Comparison of ENCODE assay signal across 12 mouse cellular contexts in genomic region chr5:22511824-22512223, GRCm38 (mm10). TPM values are rescaled to one million over a fixed set of nuclear protein-coding genes. Genes with fewer than 3 reads are reported as not detected.
A peak's percentile ranks its signal among the peaks of the same experiment; 100 is the strongest.
DNase-seq lines count a peak whose midpoint lies in the region; ATAC-seq and TF ChIP-seq lines count a peak whose summit lies in the region.
"Had no signal": no experiment of that assay in that cellular context is flagged by ENCODE, and none has a peak within 500 bp of the region (broad histone marks: within the 10 kb centered on the region; RNA-seq: fewer than 3 reads in every experiment).

No protein-coding gene starts in this region.

- H3K9me3 ChIP-seq in heart, postnatal 0 days (replicated peaks; ENCODE audit: control insufficient read depth, low read length), result no peaks in the 10 kb centered on the region
- no peaks in the 10 kb centered on the region for H3K9me3 ChIP-seq in neural tube, embryonic 11.5 days (ENCODE audit: control insufficient read depth, low read length)
- no peaks in the 10 kb centered on the region for H3K9me3 ChIP-seq in neural tube, embryonic 15.5 days (replicated peaks)
- H3K9me3 ChIP-seq: embryonic facial prominence, embryonic 15.5 days; kidney, embryonic 15.5 days; limb, embryonic 15.5 days; neural tube, embryonic 12.5 days had no signal

- DNase-seq in heart, postnatal 0 days (ENCODE audit: low spot score), result peak; percentile 44
- no peak for DNase-seq in heart, postnatal 4 days
- peak; percentile 45 for DNase-seq in neural tube, embryonic 11.5 days (ENCODE audit: low spot score)
- DNase-seq in embryo, embryonic 10.5 days (ENCODE audit: low spot score), result peak; percentile 51
- peak; percentile 48 for DNase-seq in telencephalon, adult 2 months (ENCODE audit: low read depth, low spot score)
- no peak for DNase-seq in spleen, postnatal 10 days (ENCODE audit: low spot score in 2 of 2)
- no peak for DNase-seq in B cell, adult 2 months

- no peaks in the 10 kb centered on the region for H3K27me3 ChIP-seq in heart, postnatal 0 days (ENCODE audit: control insufficient read depth, insufficient read depth, low read length)
- no peaks in the 10 kb centered on the region for H3K27me3 ChIP-seq in neural tube, embryonic 11.5 days (ENCODE audit: control insufficient read depth, insufficient read depth, low read length)
- H3K27me3 ChIP-seq in neural tube, embryonic 15.5 days (replicated peaks), result no peaks in the 10 kb centered on the region
- H3K27me3 ChIP-seq: embryonic facial prominence, embryonic 15.5 days; kidney, embryonic 15.5 days; limb, embryonic 15.5 days; neural tube, embryonic 12.5 days had no signal

- TF ChIP-seq EP300 in heart, postnatal 0 days (IDR thresholded peaks at IDR 0.05; ENCODE audit: low read depth), result no peak

- no peak overlapping the region for H3K9ac ChIP-seq in heart, postnatal 0 days (replicated peaks; ENCODE audit: low read depth, low read length)
- H3K9ac ChIP-seq in neural tube, embryonic 11.5 days (ENCODE audit: low read length), result no peak overlapping the region
- H3K9ac ChIP-seq in neural tube, embryonic 15.5 days (replicated peaks), result no peak overlapping the region
- H3K9ac ChIP-seq: embryonic facial prominence, embryonic 15.5 days; kidney, embryonic 15.5 days; limb, embryonic 15.5 days; neural tube, embryonic 12.5 days had no signal

- 61% methylated on average over 8 of the region's 8 CpGs for WGBS in heart, postnatal 0 days
- 82% methylated on average over 8 of the region's 8 CpGs for WGBS in neural tube, embryonic 11.5 days
- 70% methylated on average over 8 of the region's 8 CpGs for WGBS in neural tube, embryonic 15.5 days

- no peak overlapping the region for H3K27ac ChIP-seq in heart, postnatal 0 days (ENCODE audit: low read depth)
- H3K27ac ChIP-seq in neural tube, embryonic 11.5 days (ENCODE audit: low read depth, low read length), result no peak overlapping the region
- H3K27ac ChIP-seq in neural tube, embryonic 15.5 days (replicated peaks), result no peak overlapping the region
- H3K27ac ChIP-seq: embryonic facial prominence, embryonic 15.5 days; kidney, embryonic 15.5 days; limb, embryonic 15.5 days; neural tube, embryonic 12.5 days had no signal

- peak; percentile 61 for TF ChIP-seq CTCF in heart, postnatal 0 days (IDR thresholded peaks at IDR 0.05; ENCODE audit: low read depth)

- H3K4me1 ChIP-seq in heart, postnatal 0 days (ENCODE audit: control insufficient read depth, insufficient read depth), result no peaks in the 10 kb centered on the region
- H3K4me1 ChIP-seq in neural tube, embryonic 11.5 days (ENCODE audit: control insufficient read depth, insufficient read depth, low read length), result no peaks in the 10 kb centered on the region
- H3K4me1 ChIP-seq in neural tube, embryonic 15.5 days, result no peaks in the 10 kb centered on the region
- H3K4me1 ChIP-seq: embryonic facial prominence, embryonic 15.5 days; kidney, embryonic 15.5 days; limb, embryonic 15.5 days; neural tube, embryonic 12.5 days had no signal

- no peak overlapping the region for H3K4me3 ChIP-seq in heart, postnatal 0 days (ENCODE audit: low read depth, low read length)
- H3K4me3 ChIP-seq in neural tube, embryonic 11.5 days (ENCODE audit: low read depth, low read length), result no peak overlapping the region
- no peak overlapping the region for H3K4me3 ChIP-seq in neural tube, embryonic 15.5 days (replicated peaks)
- H3K4me3 ChIP-seq: embryonic facial prominence, embryonic 15.5 days; kidney, embryonic 15.5 days; limb, embryonic 15.5 days; neural tube, embryonic 12.5 days had no signal

- no peak overlapping the region for H3K4me2 ChIP-seq in heart, postnatal 0 days (ENCODE audit: low read depth, low read length)
- H3K4me2 ChIP-seq in neural tube, embryonic 11.5 days (ENCODE audit: low read depth), result no peak overlapping the region
- no peak overlapping the region for H3K4me2 ChIP-seq in neural tube, embryonic 15.5 days
- H3K4me2 ChIP-seq: embryonic facial prominence, embryonic 15.5 days; kidney, embryonic 15.5 days; limb, embryonic 15.5 days; neural tube, embryonic 12.5 days had no signal

- H3K36me3 ChIP-seq in heart, postnatal 0 days (replicated peaks; ENCODE audit: control insufficient read depth, insufficient read depth, low read length), result peaks cover 11% of the 10 kb centered on the region; the same call in 1 of the 2 replicates
- peaks cover 2% of the 10 kb centered on the region; the same call in 1 of the 2 replicates for H3K36me3 ChIP-seq in neural tube, embryonic 11.5 days (ENCODE audit: control insufficient read depth, insufficient read depth, low read length)
- H3K36me3 ChIP-seq in neural tube, embryonic 15.5 days, result no peaks in the 10 kb centered on the region
- H3K36me3 ChIP-seq: limb, embryonic 15.5 days; neural tube, embryonic 12.5 days had no signal

- no peak for ATAC-seq in heart, postnatal 0 days (ENCODE audit: insufficient read depth, low read depth)
- no peak for ATAC-seq in neural tube, embryonic 11.5 days (ENCODE audit: insufficient read depth, low FRiP score, low TSS enrichment)
- no peak for ATAC-seq in neural tube, embryonic 15.5 days (ENCODE audit: low FRiP score)

RNA-seq across cellular contexts. Expression of gene Orc5, which starts 38.4 kb away (rescaled TPM):
- 13.3 and 24.0 TPM in 2 replicates for total RNA-seq in heart, postnatal 0 days (2014; rRNA removed; ENCODE audit: low replicate concordance)
- polyA plus RNA-seq in heart, postnatal 0 days (2015; fragmentation: Nextera tagmentation; extraction: Ambion mirVana), result 21.1 and 21.7 TPM in 2 replicates
- total RNA-seq in heart, postnatal 4 days (2021), result 10 to 100 TPM; 10.2 to 11.9 TPM
- 49.0 and 52.0 TPM in 2 replicates for polyA plus RNA-seq in neural tube, embryonic 11.5 days (2014; fragmentation: Nextera tagmentation; extraction: Ambion mirVana)
- 35.3 and 35.4 TPM in 2 replicates for polyA plus RNA-seq in neural tube, embryonic 15.5 days (2015; fragmentation: Nextera tagmentation; extraction: Ambion mirVana)

Comparison
In these comparisons a context has a peak if more than half of its experiments do, and no peak if none do; other contexts are left out.
1. DNase-seq: peak in heart, postnatal 0 days (single experiment), neural tube, embryonic 11.5 days (single experiment), embryo, embryonic 10.5 days (single experiment) and telencephalon, adult 2 months (single experiment); none in heart, postnatal 4 days (single experiment), spleen, postnatal 10 days (0 of 2) and B cell, adult 2 months (0 of 2).